Mouse (Mus musculus): ENCODE results near the gene Ndufb6. TPM values are rescaled to one million over a fixed set of nuclear protein-coding genes. Genes with fewer than 3 reads are reported as not detected.
A peak's percentile ranks its signal among the peaks of the same experiment; 100 is the strongest.

Gene Ndufb6
- polyA plus RNA-seq, 1 experiment: 125 TPM

DNA sequence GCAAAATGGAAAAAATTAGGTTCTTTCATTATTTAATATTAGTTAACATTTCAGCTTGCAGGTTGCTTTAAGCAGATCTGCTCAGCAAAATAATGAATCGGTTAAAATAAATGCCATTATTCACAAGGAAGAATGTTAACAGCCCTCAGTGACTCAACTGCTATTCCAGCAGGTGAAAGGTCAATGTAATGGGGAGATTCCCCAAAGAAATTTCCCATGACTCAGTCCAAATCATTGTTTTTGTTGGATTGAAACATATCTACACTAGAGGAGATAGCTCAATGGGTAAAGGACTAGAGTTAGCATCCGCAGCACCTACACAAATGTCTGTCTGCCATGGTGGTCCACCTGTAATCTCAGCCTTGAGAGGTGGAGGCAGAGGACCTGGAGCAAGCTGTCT lies 9.8 kb upstream of the Ndufb6 start:
- TF ChIP-seq CTCF (IDR thresholded peaks at IDR 0.05; ENCODE audit: borderline replicate concordance, control insufficient read depth, extremely low read depth, insufficient read depth, low read length, poor library complexity): no peak
- TF ChIP-seq POLR2A (IDR thresholded peaks at IDR 0.05; ENCODE audit: control insufficient read depth, extremely low read depth, insufficient read depth, low read length, poor library complexity): no peak
- Histone ChIP-seq H3K4me1 (replicated peaks; ENCODE audit: control insufficient read depth, insufficient read depth, low read length) (no peaks in the 10 kb centered on the region), H3K4me3 (ENCODE audit: control insufficient read depth, insufficient read depth, low read length) (no peak overlapping the region), H3K27ac (ENCODE audit: control insufficient read depth, insufficient read depth, low read length) (no peak overlapping the region), H3K27me3 (ENCODE audit: control insufficient read depth, insufficient read depth, low read length) (no peaks in the 10 kb centered on the region), H3K36me3 (ENCODE audit: control insufficient read depth, insufficient read depth, low read length) (no peaks in the 10 kb centered on the region)
- 92% methylated on average over 2 of the region's 2 CpGs for WGBS
- DNase-seq: no peak

DNA sequence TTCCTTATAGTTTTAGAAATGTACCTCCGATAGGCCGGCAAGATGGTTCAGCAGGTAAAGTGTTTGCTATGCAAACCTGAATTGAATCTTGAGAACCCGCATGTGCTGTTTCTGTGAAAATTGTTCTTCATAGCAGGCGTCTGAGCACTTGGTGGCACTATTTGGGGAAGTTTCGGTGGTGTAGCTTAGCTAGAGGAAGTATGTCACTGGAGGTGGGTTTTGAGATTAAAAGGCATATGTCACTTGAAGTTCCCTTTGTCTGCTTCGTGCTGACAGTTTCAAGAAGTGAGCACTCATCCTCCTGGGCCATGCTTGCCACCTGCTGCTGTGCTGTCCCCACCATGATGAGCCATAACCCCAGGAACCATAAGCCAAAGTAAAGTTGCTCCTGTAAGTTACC lies 8.2 kb upstream of the Ndufb6 start:
- H3K27ac ChIP-seq (ENCODE audit: control insufficient read depth, insufficient read depth, low read length): no peak overlapping the region
- DNase-seq: no peak
- no peak for TF ChIP-seq POLR2A (IDR thresholded peaks at IDR 0.05; ENCODE audit: control insufficient read depth, extremely low read depth, insufficient read depth, low read length, poor library complexity)
- TF ChIP-seq CTCF (IDR thresholded peaks at IDR 0.05; ENCODE audit: borderline replicate concordance, control insufficient read depth, extremely low read depth, insufficient read depth, low read length, poor library complexity): no peak
- no peaks in the 10 kb centered on the region for H3K36me3 ChIP-seq (ENCODE audit: control insufficient read depth, insufficient read depth, low read length)
- no peaks in the 10 kb centered on the region for H3K27me3 ChIP-seq (ENCODE audit: control insufficient read depth, insufficient read depth, low read length)
- WGBS: 25% methylated on average over 6 of the region's 6 CpGs
- no peak overlapping the region for H3K4me3 ChIP-seq (ENCODE audit: control insufficient read depth, insufficient read depth, low read length)
- no peaks in the 10 kb centered on the region for H3K4me1 ChIP-seq (replicated peaks; ENCODE audit: control insufficient read depth, insufficient read depth, low read length)

DNA sequence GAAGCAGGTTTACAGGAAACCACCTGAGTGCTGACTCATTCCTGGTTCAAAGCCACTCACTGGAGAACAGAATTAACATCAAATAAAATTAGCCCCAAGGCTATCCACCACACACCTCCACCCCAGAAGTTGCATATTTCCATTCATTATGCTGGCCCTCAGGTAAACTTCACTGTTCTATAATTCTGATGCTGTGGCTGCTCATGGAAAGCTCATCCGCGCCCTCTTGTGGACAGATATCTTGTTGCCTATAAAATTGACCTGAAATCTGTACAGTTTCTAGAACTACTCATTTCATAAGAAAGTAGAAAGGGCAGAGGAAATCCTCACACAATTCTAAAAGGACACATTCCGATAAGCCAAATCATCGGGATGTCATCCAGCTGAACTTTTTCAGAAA lies 6.4 kb upstream of the Ndufb6 start:
- no peaks in the 10 kb centered on the region for H3K36me3 ChIP-seq (ENCODE audit: control insufficient read depth, insufficient read depth, low read length)
- no peaks in the 10 kb centered on the region for H3K27me3 ChIP-seq (ENCODE audit: control insufficient read depth, insufficient read depth, low read length)
- H3K4me3 ChIP-seq (ENCODE audit: control insufficient read depth, insufficient read depth, low read length): no peak overlapping the region
- peak; percentile 78 for DNase-seq
- WGBS: 16% methylated on average over 4 of the region's 4 CpGs
- H3K27ac ChIP-seq (ENCODE audit: control insufficient read depth, insufficient read depth, low read length): no peak overlapping the region
- TF ChIP-seq POLR2A (IDR thresholded peaks at IDR 0.05; ENCODE audit: control insufficient read depth, extremely low read depth, insufficient read depth, low read length, poor library complexity) (no peak), CTCF (IDR thresholded peaks at IDR 0.05; ENCODE audit: borderline replicate concordance, control insufficient read depth, extremely low read depth, insufficient read depth, low read length, poor library complexity) (no peak)
- H3K4me1 ChIP-seq (replicated peaks; ENCODE audit: control insufficient read depth, insufficient read depth, low read length): no peaks in the 10 kb centered on the region

DNA sequence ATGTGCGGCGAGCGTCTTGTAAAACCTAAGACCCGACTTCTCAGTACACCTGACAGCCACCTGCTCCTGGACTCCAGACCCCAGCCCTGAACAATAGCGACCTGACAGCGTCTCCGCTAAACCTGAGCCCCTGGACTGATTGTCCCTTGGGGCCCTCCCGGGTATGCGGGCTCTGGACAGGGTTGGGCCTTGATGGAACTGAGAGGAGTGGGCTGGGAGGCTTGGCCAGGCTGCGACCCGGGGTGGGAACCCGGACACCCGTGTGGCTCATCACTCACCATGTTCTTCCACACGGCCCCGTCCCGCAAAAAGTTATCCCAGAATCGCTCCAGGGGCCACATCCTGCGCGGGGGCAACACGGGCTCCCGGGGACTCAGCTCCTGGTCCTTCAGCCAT lies 343 bp downstream of the Ndufb6 start:
- WGBS: 2% methylated on average over 21 of the region's 21 CpGs
- no peak for TF ChIP-seq POLR2A (IDR thresholded peaks at IDR 0.05; ENCODE audit: control insufficient read depth, extremely low read depth, insufficient read depth, low read length, poor library complexity)
- TF ChIP-seq CTCF (IDR thresholded peaks at IDR 0.05; ENCODE audit: borderline replicate concordance, control insufficient read depth, extremely low read depth, insufficient read depth, low read length, poor library complexity): no peak
- Histone ChIP-seq H3K4me1 (replicated peaks; ENCODE audit: control insufficient read depth, insufficient read depth, low read length) (peaks cover 5% of the 10 kb centered on the region), H3K36me3 (ENCODE audit: control insufficient read depth, insufficient read depth, low read length) (0 out of 2 replicates have a peak, but pooled peaks cover 4% of the 10 kb centered on the region), H3K27ac (ENCODE audit: control insufficient read depth, insufficient read depth, low read length) (no peak overlapping the region), H3K4me3 (ENCODE audit: control insufficient read depth, insufficient read depth, low read length) (peak overlapping the region; percentile 65), H3K27me3 (ENCODE audit: control insufficient read depth, insufficient read depth, low read length) (no peaks in the 10 kb centered on the region)
- no peak for DNase-seq

DNA sequence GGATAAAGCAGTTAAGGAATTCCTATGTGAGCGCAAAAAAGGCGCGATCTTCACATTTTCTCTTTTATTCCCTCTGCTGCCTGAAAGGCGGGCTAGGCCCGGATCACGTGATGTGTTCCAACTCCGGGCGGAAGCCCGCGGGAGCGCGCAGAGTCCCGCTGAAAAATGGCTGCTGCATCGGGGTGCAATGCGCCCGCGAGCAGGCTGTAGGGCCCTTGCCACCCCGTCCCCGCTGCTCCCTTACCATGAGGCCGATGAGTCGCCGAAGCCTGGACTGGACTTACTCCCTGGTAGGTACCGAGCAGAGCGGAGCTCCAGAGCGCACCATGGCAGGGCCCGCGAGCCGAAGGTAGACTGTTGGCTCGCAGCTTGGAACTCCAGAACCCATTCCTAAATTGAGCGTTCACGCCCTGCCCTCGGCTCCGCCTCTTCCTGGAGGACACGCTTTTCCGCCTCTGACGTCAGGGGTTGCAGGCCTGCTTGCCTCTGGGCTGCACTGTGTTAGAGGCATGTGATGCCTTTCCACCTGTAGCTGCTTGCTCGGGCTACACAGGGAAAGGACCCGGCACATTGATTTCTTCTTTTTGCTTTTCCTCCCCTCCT lies 9.7 kb downstream of the Ndufb6 start, which contains the start of the genes Smim27 and Topors:
Gene Smim27 (plus strand): TSS at position 150 of the 603 bp plus-strand sequence.
Gene Topors (minus strand): TSS at position 421 of the 603 bp plus-strand sequence.
- H3K27me3 ChIP-seq (ENCODE audit: control insufficient read depth, insufficient read depth, low read length): no peaks in the 10 kb centered on the region
- peak within 1 kb of the TSS; percentile 94 for H3K27ac ChIP-seq (ENCODE audit: control insufficient read depth, insufficient read depth, low read length)
- peak; percentile 94 for DNase-seq
- H3K4me1 ChIP-seq (replicated peaks; ENCODE audit: control insufficient read depth, insufficient read depth, low read length): peaks cover 8% of the 10 kb centered on the region; the same call in 1 of the 2 replicates
- TF ChIP-seq CTCF (IDR thresholded peaks at IDR 0.05; ENCODE audit: borderline replicate concordance, control insufficient read depth, extremely low read depth, insufficient read depth, low read length, poor library complexity) (peak; percentile 60; the same call in 1 of the 2 replicates), POLR2A (IDR thresholded peaks at IDR 0.05; ENCODE audit: control insufficient read depth, extremely low read depth, insufficient read depth, low read length, poor library complexity) (peak; percentile 81)
- H3K36me3 ChIP-seq (ENCODE audit: control insufficient read depth, insufficient read depth, low read length): no peaks in the 10 kb centered on the region
- H3K4me3 ChIP-seq (ENCODE audit: control insufficient read depth, insufficient read depth, low read length): peak within 1 kb of the TSS; percentile 94
- WGBS: 1% methylated on average over 38 of the region's 38 CpGs

DNA sequence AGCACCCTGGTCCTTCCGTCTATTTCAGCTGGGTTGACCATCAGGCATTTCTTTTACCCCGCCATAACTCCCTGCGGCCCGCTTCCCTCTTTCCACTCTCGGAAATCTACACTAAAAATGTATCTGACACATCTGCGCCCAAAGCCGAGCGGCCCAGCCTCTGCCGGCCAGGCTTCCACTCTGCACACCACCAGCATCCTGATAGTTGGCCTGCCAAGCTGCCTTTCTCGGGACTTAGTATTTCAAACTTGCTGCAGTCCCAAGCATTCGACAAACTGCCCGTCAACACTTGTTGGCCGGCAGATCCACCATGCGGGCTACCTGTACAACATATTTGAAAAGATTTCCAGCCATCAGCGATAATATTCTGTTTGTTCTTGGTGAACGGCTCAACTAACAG lies 10.4 kb downstream of the Ndufb6 start:
- TF ChIP-seq CTCF (IDR thresholded peaks at IDR 0.05; ENCODE audit: borderline replicate concordance, control insufficient read depth, extremely low read depth, insufficient read depth, low read length, poor library complexity) (no peak), POLR2A (IDR thresholded peaks at IDR 0.05; ENCODE audit: control insufficient read depth, extremely low read depth, insufficient read depth, low read length, poor library complexity) (0 out of 2 replicates have a peak, but pooled peaks have one; percentile 5)
- Histone ChIP-seq H3K27ac (ENCODE audit: control insufficient read depth, insufficient read depth, low read length) (peak overlapping the region; percentile 94), H3K36me3 (ENCODE audit: control insufficient read depth, insufficient read depth, low read length) (no peaks in the 10 kb centered on the region), H3K27me3 (ENCODE audit: control insufficient read depth, insufficient read depth, low read length) (no peaks in the 10 kb centered on the region), H3K4me3 (ENCODE audit: control insufficient read depth, insufficient read depth, low read length) (peak overlapping the region; percentile 94), H3K4me1 (replicated peaks; ENCODE audit: control insufficient read depth, insufficient read depth, low read length) (peaks cover 8% of the 10 kb centered on the region; the same call in 1 of the 2 replicates)
- under 1% methylated on average over 16 of the region's 16 CpGs for WGBS
- DNase-seq: no peak

Data from thymus, adult 2 months (tissue).